Mouse (Mus musculus): Measurements from ENCODE around the gene Ranbp6. TPM values are rescaled to one million over a fixed set of nuclear protein-coding genes. Genes with fewer than 3 reads are reported as not detected.

The Ranbp6 gene
- polyA plus RNA-seq, 1 experiment from 2014 or later, result 27.8 TPM

- no peak overlapping the region for H3K27ac ChIP-seq (replicated peaks; ENCODE audit: low read depth, low read length)
- 57% methylated on average over 8 of the region's 8 CpGs for WGBS
Measured at GRCm38 (mm10) chr19:29842973-29843372, 30.2 kb upstream of the Ranbp6 start.

GRCm38 (mm10) chr19:29840642-29841041 is 27.9 kb upstream of the Ranbp6 start:
- ATAC-seq (ENCODE audit: insufficient number of reproducible peaks, low FRiP score, low TSS enrichment, low read depth), result no peak

More at GRCm38 (mm10) chr19:29842973-29843372, 30.2 kb upstream of the Ranbp6 start:
- 0 out of 2 replicates have a peak, but pooled peaks cover 2% of the 10 kb centered on the region for H3K4me1 ChIP-seq (ENCODE audit: control insufficient read depth, insufficient read depth, low read length)
- no peak overlapping the region for H3K9ac ChIP-seq (ENCODE audit: low read length)
- no peak overlapping the region for H3K4me3 ChIP-seq (ENCODE audit: low read depth, low read length)
- no peaks in the 10 kb centered on the region for H3K36me3 ChIP-seq (ENCODE audit: control insufficient read depth, insufficient read depth, low read length)
- H3K9me3 ChIP-seq (ENCODE audit: control insufficient read depth, low read length), result no peaks in the 10 kb centered on the region
- DNase-seq (ENCODE audit: low spot score), result no peak
- ATAC-seq (ENCODE audit: insufficient number of reproducible peaks, low FRiP score, low TSS enrichment, low read depth), result no peak
- H3K4me2 ChIP-seq (ENCODE audit: low read depth, severe bottlenecking), result no peak overlapping the region
- H3K27me3 ChIP-seq (ENCODE audit: control insufficient read depth, insufficient read depth, low read length), result no peaks in the 10 kb centered on the region

GRCm38 (mm10) chr19:29838636-29839135 is 25.9 kb upstream of the Ranbp6 start:
- ATAC-seq (ENCODE audit: insufficient number of reproducible peaks, low FRiP score, low TSS enrichment, low read depth), result no peak
- no peak overlapping the region for H3K4me3 ChIP-seq (ENCODE audit: low read depth, low read length)
- WGBS, result 80% methylated on average over 3 of the region's 3 CpGs
- no peaks in the 10 kb centered on the region for H3K36me3 ChIP-seq (ENCODE audit: control insufficient read depth, insufficient read depth, low read length)
- H3K4me2 ChIP-seq (ENCODE audit: low read depth, severe bottlenecking), result no peak overlapping the region
- H3K9ac ChIP-seq (ENCODE audit: low read length), result no peak overlapping the region
- H3K27me3 ChIP-seq (ENCODE audit: control insufficient read depth, insufficient read depth, low read length), result no peaks in the 10 kb centered on the region
- H3K27ac ChIP-seq (replicated peaks; ENCODE audit: low read depth, low read length), result no peak overlapping the region
- H3K4me1 ChIP-seq (ENCODE audit: control insufficient read depth, insufficient read depth, low read length), result 0 out of 2 replicates have a peak, but pooled peaks cover 2% of the 10 kb centered on the region
- no peaks in the 10 kb centered on the region for H3K9me3 ChIP-seq (ENCODE audit: control insufficient read depth, low read length)
- DNase-seq (ENCODE audit: low spot score), result no peak

More at GRCm38 (mm10) chr19:29840642-29841041, 27.9 kb upstream of the Ranbp6 start:
- H3K27me3 ChIP-seq (ENCODE audit: control insufficient read depth, insufficient read depth, low read length), result no peaks in the 10 kb centered on the region
- no peak overlapping the region for H3K4me3 ChIP-seq (ENCODE audit: low read depth, low read length)
- DNase-seq (ENCODE audit: low spot score), result no peak
- no peaks in the 10 kb centered on the region for H3K9me3 ChIP-seq (ENCODE audit: control insufficient read depth, low read length)
- no peaks in the 10 kb centered on the region for H3K36me3 ChIP-seq (ENCODE audit: control insufficient read depth, insufficient read depth, low read length)
- H3K4me1 ChIP-seq (ENCODE audit: control insufficient read depth, insufficient read depth, low read length), result 0 out of 2 replicates have a peak, but pooled peaks cover 2% of the 10 kb centered on the region
- H3K9ac ChIP-seq (ENCODE audit: low read length), result no peak overlapping the region
- whole genome bisulfite sequencing, result 93% methylated on average over 4 of the region's 4 CpGs
- H3K27ac ChIP-seq (replicated peaks; ENCODE audit: low read depth, low read length), result no peak overlapping the region
- H3K4me2 ChIP-seq (ENCODE audit: low read depth, severe bottlenecking), result no peak overlapping the region

- no peaks in the 10 kb centered on the region for H3K36me3 ChIP-seq (ENCODE audit: control insufficient read depth, insufficient read depth, low read length)
- no peak for ATAC-seq (ENCODE audit: insufficient number of reproducible peaks, low FRiP score, low TSS enrichment, low read depth)
- no peak overlapping the region for H3K9ac ChIP-seq (ENCODE audit: low read length)
- 77% methylated on average over 1 of the region's 1 CpGs for WGBS
- H3K4me3 ChIP-seq (ENCODE audit: low read depth, low read length), result no peak overlapping the region
- DNase-seq (ENCODE audit: low spot score), result no peak
- no peaks in the 10 kb centered on the region for H3K9me3 ChIP-seq (ENCODE audit: control insufficient read depth, low read length)
- no peaks in the 10 kb centered on the region for H3K27me3 ChIP-seq (ENCODE audit: control insufficient read depth, insufficient read depth, low read length)
- no peaks in the 10 kb centered on the region for H3K4me1 ChIP-seq (ENCODE audit: control insufficient read depth, insufficient read depth, low read length)
- H3K27ac ChIP-seq (replicated peaks; ENCODE audit: low read depth, low read length), result no peak overlapping the region
- no peak overlapping the region for H3K4me2 ChIP-seq (ENCODE audit: low read depth, severe bottlenecking)
Measured at GRCm38 (mm10) chr19:29838171-29838570, 25.4 kb upstream of the Ranbp6 start.

- ATAC-seq (ENCODE audit: insufficient number of reproducible peaks, low FRiP score, low TSS enrichment, low read depth), result no peak
- Histone ChIP-seq H3K4me3 (ENCODE audit: low read depth, low read length) (no peak overlapping the region), H3K27me3 (ENCODE audit: control insufficient read depth, insufficient read depth, low read length) (no peaks in the 10 kb centered on the region), H3K9ac (ENCODE audit: low read length) (no peak overlapping the region), H3K36me3 (ENCODE audit: control insufficient read depth, insufficient read depth, low read length) (no peaks in the 10 kb centered on the region), H3K4me2 (ENCODE audit: low read depth, severe bottlenecking) (no peak overlapping the region), H3K4me1 (ENCODE audit: control insufficient read depth, insufficient read depth, low read length) (no peaks in the 10 kb centered on the region), H3K9me3 (ENCODE audit: control insufficient read depth, low read length) (no peaks in the 10 kb centered on the region), H3K27ac (replicated peaks; ENCODE audit: low read depth, low read length) (no peak overlapping the region)
- 71% methylated on average over 3 of the region's 3 CpGs for WGBS
- DNase-seq (ENCODE audit: low spot score), result no peak
Measured at GRCm38 (mm10) chr19:29835364-29836034, 22.7 kb upstream of the Ranbp6 start.

- ATAC-seq (ENCODE audit: insufficient number of reproducible peaks, low FRiP score, low TSS enrichment, low read depth) (no peak), DNase-seq (ENCODE audit: low spot score) (no peak)
- H3K36me3 ChIP-seq (ENCODE audit: control insufficient read depth, insufficient read depth, low read length), result no peaks in the 10 kb centered on the region
- no peaks in the 10 kb centered on the region for H3K4me1 ChIP-seq (ENCODE audit: control insufficient read depth, insufficient read depth, low read length)
- no peak overlapping the region for H3K9ac ChIP-seq (ENCODE audit: low read length)
- H3K27me3 ChIP-seq (ENCODE audit: control insufficient read depth, insufficient read depth, low read length), result no peaks in the 10 kb centered on the region
- H3K4me2 ChIP-seq (ENCODE audit: low read depth, severe bottlenecking), result no peak overlapping the region
- H3K4me3 ChIP-seq (ENCODE audit: low read depth, low read length), result no peak overlapping the region
- H3K9me3 ChIP-seq (ENCODE audit: control insufficient read depth, low read length), result no peaks in the 10 kb centered on the region
- WGBS, result 82% methylated on average over 2 of the region's 2 CpGs
- no peak overlapping the region for H3K27ac ChIP-seq (replicated peaks; ENCODE audit: low read depth, low read length)
Measured at GRCm38 (mm10) chr19:29830911-29831310, 18.1 kb upstream of the Ranbp6 start.

GRCm38 (mm10) chr19:29828558-29828957 is 15.8 kb upstream of the Ranbp6 start:
- Histone ChIP-seq H3K27me3 (ENCODE audit: control insufficient read depth, insufficient read depth, low read length) (no peaks in the 10 kb centered on the region), H3K9me3 (ENCODE audit: control insufficient read depth, low read length) (no peaks in the 10 kb centered on the region), H3K4me3 (ENCODE audit: low read depth, low read length) (no peak overlapping the region), H3K36me3 (ENCODE audit: control insufficient read depth, insufficient read depth, low read length) (no peaks in the 10 kb centered on the region), H3K4me2 (ENCODE audit: low read depth, severe bottlenecking) (no peak overlapping the region), H3K4me1 (ENCODE audit: control insufficient read depth, insufficient read depth, low read length) (no peaks in the 10 kb centered on the region), H3K9ac (ENCODE audit: low read length) (no peak overlapping the region), H3K27ac (replicated peaks; ENCODE audit: low read depth, low read length) (no peak overlapping the region)
- WGBS, result 85% methylated on average over 5 of the region's 5 CpGs
- ATAC-seq (ENCODE audit: insufficient number of reproducible peaks, low FRiP score, low TSS enrichment, low read depth), result no peak
- DNase-seq (ENCODE audit: low spot score), result no peak

- H3K4me3 ChIP-seq (ENCODE audit: low read depth, low read length), result no peak overlapping the region
- no peaks in the 10 kb centered on the region for H3K27me3 ChIP-seq (ENCODE audit: control insufficient read depth, insufficient read depth, low read length)
- H3K27ac ChIP-seq (replicated peaks; ENCODE audit: low read depth, low read length), result no peak overlapping the region
- no peaks in the 10 kb centered on the region for H3K4me1 ChIP-seq (ENCODE audit: control insufficient read depth, insufficient read depth, low read length)
- no peaks in the 10 kb centered on the region for H3K9me3 ChIP-seq (ENCODE audit: control insufficient read depth, low read length)
- H3K9ac ChIP-seq (ENCODE audit: low read length), result no peak overlapping the region
- DNase-seq (ENCODE audit: low spot score) (no peak), ATAC-seq (ENCODE audit: insufficient number of reproducible peaks, low FRiP score, low TSS enrichment, low read depth) (no peak)
- 69% methylated on average over 1 of the region's 1 CpGs for WGBS
- H3K36me3 ChIP-seq (ENCODE audit: control insufficient read depth, insufficient read depth, low read length), result no peaks in the 10 kb centered on the region
- no peak overlapping the region for H3K4me2 ChIP-seq (ENCODE audit: low read depth, severe bottlenecking)
Measured at GRCm38 (mm10) chr19:29826686-29827085, 13.9 kb upstream of the Ranbp6 start.
